ENCODE assay signal across 35 mouse cellular contexts in genomic region chr1:79706707-79707106, GRCm38 (mm10). TPM values are rescaled to one million over a fixed set of nuclear protein-coding genes. Genes with fewer than 3 reads are reported as not detected.
"Had no signal": no experiment of that assay in that cellular context is flagged by ENCODE, and none has a peak within 500 bp of the region (broad histone marks: within the 10 kb centered on the region; RNA-seq: fewer than 3 reads in every experiment).

No protein-coding gene starts in this region.

- H3K4me3 ChIP-seq: heart, embryonic 12.5 days; heart, embryonic 13.5 days; heart, embryonic 15.5 days; hindbrain, embryonic 10.5 days; hindbrain, embryonic 12.5 days; hindbrain, embryonic 13.5 days; hindbrain, embryonic 15.5 days; intestine, embryonic 15.5 days; kidney, embryonic 15.5 days; layer of hippocampus, adult 2 months; left cerebral cortex, adult 2 months had no signal

- H3K9ac ChIP-seq: heart, embryonic 12.5 days; heart, embryonic 13.5 days; heart, embryonic 15.5 days; hindbrain, embryonic 12.5 days; hindbrain, embryonic 13.5 days; hindbrain, embryonic 14.5 days; hindbrain, embryonic 15.5 days; intestine, embryonic 15.5 days; kidney, embryonic 15.5 days had no signal

- H3K27me3 ChIP-seq: heart, embryonic 12.5 days; heart, embryonic 13.5 days; heart, embryonic 15.5 days; hindbrain, embryonic 12.5 days; hindbrain, embryonic 13.5 days; hindbrain, embryonic 15.5 days; intestine, embryonic 15.5 days; kidney, embryonic 15.5 days had no signal

- H3K9me3 ChIP-seq: heart, embryonic 12.5 days; heart, embryonic 13.5 days; heart, embryonic 15.5 days; hindbrain, embryonic 10.5 days; hindbrain, embryonic 12.5 days; hindbrain, embryonic 13.5 days; hindbrain, embryonic 15.5 days; intestine, embryonic 15.5 days; kidney, embryonic 15.5 days had no signal

- H3K4me2 ChIP-seq: heart, embryonic 11.5 days; heart, embryonic 12.5 days; heart, embryonic 13.5 days; heart, embryonic 15.5 days; hindbrain, embryonic 12.5 days; hindbrain, embryonic 13.5 days; hindbrain, embryonic 14.5 days; hindbrain, embryonic 15.5 days; intestine, embryonic 15.5 days; kidney, embryonic 15.5 days had no signal

- ATAC-seq: hindbrain, embryonic 16.5 days; hindbrain, postnatal 0 days; inflammation-experienced regulatory T-cells, adult 6 months; intestine, embryonic 15.5 days; intestine, embryonic 16.5 days; intestine, postnatal 0 days had no signal

- DNase-seq: heart, postnatal 10 days; heart, postnatal 14 days; heart, postnatal 36 days; heart, postnatal 4 days; kidney, adult 11 months; kidney, adult 18-20 months; kidney, adult 2 months; kidney, adult 8-10 months; kidney, adult 9 months; kidney, postnatal 10 days; kidney, postnatal 14 days; kidney, postnatal 25 days; kidney, postnatal 36 days; kidney, postnatal 4 days; layer of hippocampus, adult 9-11 months; layer of hippocampus, postnatal 36 days had no signal

- H3K36me3 ChIP-seq: intestine, embryonic 15.5 days had no signal

- H3K4me1 ChIP-seq: hindbrain, embryonic 10.5 days; hindbrain, embryonic 12.5 days; intestine, embryonic 15.5 days had no signal

- H3K27ac ChIP-seq: heart, embryonic 13.5 days; heart, embryonic 15.5 days; hindbrain, embryonic 10.5 days; hindbrain, embryonic 12.5 days; hindbrain, embryonic 13.5 days; hindbrain, embryonic 14.5 days; hindbrain, embryonic 15.5 days; hindbrain, postnatal 0 days; intestine, embryonic 15.5 days; kidney, embryonic 15.5 days; kidney, postnatal 0 days; layer of hippocampus, adult 2 months; left cerebral cortex, adult 2 months had no signal

RNA-seq across cellular contexts. Expression of gene Ap1s3, which starts 34.9 kb away (rescaled TPM):
- polyA plus RNA-seq: hindbrain, embryonic 13.5 days had no signal
